Mouse (Mus musculus) C2C12 (cell line): ENCODE measurements at regions not wholly inside any gene's neighbourhood (a gene's known extent, or its start where the extent isn't known, plus 50 kb on each side); places are given as distances from the start of the nearest gene placed in this dataset.

Source experiments
- H3K27me3 ChIP-seq: one replicate; pipeline ENCODE4 v1.6.1; 2011; ENCODE audit not compliant: control insufficient read depth, insufficient read depth, insufficient read length
- H3K36me3 ChIP-seq: one replicate; pipeline ENCODE4 v1.6.1; 2011; ENCODE audit not compliant: control insufficient read depth, insufficient read depth
- H3K4me3 ChIP-seq: one replicate; pipeline ENCODE4 v1.5.1; 2011; ENCODE audit warnings: mild to moderate bottlenecking, control low read depth; ENCODE audit not compliant: poor library complexity, insufficient read depth, severe bottlenecking
- H3K79me2 ChIP-seq: one replicate; pipeline ENCODE4 v1.6.1; 2011; ENCODE audit not compliant: control insufficient read depth, insufficient read depth
- H3K79me3 ChIP-seq: one replicate; pipeline ENCODE4 v1.6.1; 2011; ENCODE audit warnings: low read depth, control low read depth
- H3ac ChIP-seq: one replicate; pipeline ENCODE3; 2011; ENCODE audit warnings: low read depth; ENCODE audit not compliant: control insufficient read depth, insufficient read length
- CEBPB ChIP-seq: IDR thresholded peaks from one replicate; pipeline ENCODE4 v1.6.1; 2011; ENCODE audit warnings: low read depth, mild to moderate bottlenecking, control low read depth, moderate library complexity
- CTCF ChIP-seq: IDR thresholded peaks from one replicate; pipeline ENCODE4 v1.5.1; 2011; ENCODE audit not compliant: control insufficient read depth, insufficient read depth, insufficient read length
- FOSL1 ChIP-seq: IDR thresholded peaks from one replicate; pipeline ENCODE4 v1.8.0; 2011; ENCODE audit warnings: mild to moderate bottlenecking, low read length; ENCODE audit not compliant: poor library complexity, insufficient read depth, severe bottlenecking
- MAX ChIP-seq: IDR thresholded peaks from one replicate; pipeline ENCODE4 v1.6.1; 2011; ENCODE audit warnings: mild to moderate bottlenecking, control low read depth
- MYOD1 ChIP-seq: IDR thresholded peaks from one replicate; pipeline ENCODE4 v1.6.1; 2011; ENCODE audit warnings: low read depth; ENCODE audit not compliant: control insufficient read depth, insufficient read length
- MYOG ChIP-seq: IDR thresholded peaks from one replicate; pipeline ENCODE4 v1.6.1; 2011; ENCODE audit not compliant: control insufficient read depth, insufficient read length; ENCODE audit errors: extremely low read depth
- USF1 ChIP-seq: IDR thresholded peaks from one replicate; pipeline ENCODE4 v1.6.1; 2011; ENCODE audit warnings: low read depth, mild to moderate bottlenecking, control low read depth, moderate library complexity

DNA sequence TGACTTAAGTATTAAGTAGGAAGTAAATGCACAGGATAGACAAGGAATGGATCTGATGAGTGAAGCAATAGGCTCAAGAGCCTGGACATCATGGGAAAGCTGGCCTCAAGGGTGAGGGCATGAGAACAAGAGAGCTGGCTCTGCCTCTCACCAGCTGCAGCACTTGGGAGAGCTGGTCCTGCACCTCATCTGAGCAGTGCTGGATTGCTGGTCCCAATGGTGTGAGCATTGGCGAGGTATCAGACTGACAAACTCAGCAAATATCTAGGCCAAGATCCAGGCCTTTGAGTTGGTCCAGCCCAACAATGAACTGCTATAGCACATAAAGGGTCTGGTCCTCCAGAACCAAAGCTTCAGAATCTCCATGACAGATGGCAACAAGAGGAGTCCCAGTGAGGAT, 298.5 kb upstream of the Ldb2 start:
- TF ChIP-seq MAX (no peak), USF1 (no peak)
- no peak overlapping the region for H3ac ChIP-seq
- no peaks in the 10 kb centered on the region for H3K79me2 ChIP-seq
- no peak overlapping the region for H3K4me3 ChIP-seq
- no peaks in the 10 kb centered on the region for H3K36me3 ChIP-seq
- H3K27me3 ChIP-seq = no peaks in the 10 kb centered on the region
- H3K79me3 ChIP-seq = no peaks in the 10 kb centered on the region

DNA sequence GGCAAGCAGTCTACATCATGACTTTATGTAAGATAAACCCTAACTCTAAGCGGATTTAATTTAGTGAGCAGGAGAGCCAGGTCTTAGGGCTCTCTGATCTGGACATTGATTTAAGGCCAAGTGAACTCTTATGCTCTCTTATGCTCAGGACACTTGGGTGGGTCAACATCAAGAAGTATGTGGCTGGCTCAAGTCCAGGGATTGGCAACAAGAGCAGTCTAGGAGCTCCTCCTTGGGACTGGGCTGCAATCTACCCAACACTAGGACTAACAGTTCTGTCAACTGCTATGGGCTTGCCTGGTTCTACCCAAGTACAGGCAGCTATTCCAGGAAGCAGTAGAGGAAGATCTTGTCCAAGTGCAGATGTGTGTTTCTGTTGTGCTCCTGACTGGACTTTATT, 285.3 kb upstream of the Ldb2 start:
- TF ChIP-seq MAX = no peak
- TF ChIP-seq USF1 = no peak
- no peak for TF ChIP-seq CEBPB
- no peak for TF ChIP-seq CTCF
- no peak for TF ChIP-seq MYOG
- no peak for TF ChIP-seq MYOD1
- TF ChIP-seq FOSL1 = no peak
- Histone ChIP-seq H3ac (no peak overlapping the region), H3K27me3 (no peaks in the 10 kb centered on the region), H3K79me2 (no peaks in the 10 kb centered on the region), H3K79me3 (no peaks in the 10 kb centered on the region), H3K4me3 (no peak overlapping the region), H3K36me3 (no peaks in the 10 kb centered on the region)

GRCm38 (mm10) chr5:45082601-45083000, 283.1 kb upstream of the Ldb2 start:
- Histone ChIP-seq H3K27me3 (no peaks in the 10 kb centered on the region), H3ac (no peak overlapping the region), H3K4me3 (no peak overlapping the region), H3K36me3 (no peaks in the 10 kb centered on the region), H3K79me2 (no peaks in the 10 kb centered on the region), H3K79me3 (no peaks in the 10 kb centered on the region)
- TF ChIP-seq MYOD1 (no peak), FOSL1 (no peak), MAX (no peak), CEBPB (no peak), CTCF (no peak), USF1 (no peak), MYOG (no peak)

DNA sequence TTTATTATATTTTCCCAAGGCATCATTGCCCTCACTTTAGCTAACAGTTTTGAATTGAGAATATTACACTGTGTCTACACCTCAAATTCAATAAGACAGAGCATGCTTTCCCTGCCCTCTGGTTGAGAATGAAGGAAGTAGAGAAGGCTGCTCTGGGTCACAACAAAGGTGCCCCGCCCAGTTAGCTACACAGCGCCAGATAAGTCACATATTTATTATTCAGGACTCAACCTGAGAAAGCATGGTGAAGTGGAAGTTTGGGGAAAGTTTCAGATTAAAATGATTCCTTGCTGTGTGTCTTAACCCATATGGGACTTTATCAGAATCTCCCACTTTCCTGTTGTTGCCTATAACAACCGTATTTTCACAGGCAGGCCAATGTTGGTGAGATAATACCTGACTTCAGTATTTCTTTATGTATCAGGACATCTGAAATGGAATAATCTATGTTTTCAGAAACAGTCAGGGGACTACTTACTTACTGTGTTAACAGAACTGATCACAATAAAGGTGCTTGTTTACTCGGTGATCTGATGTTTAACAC, 276.9 kb upstream of the Ldb2 start:
- Histone ChIP-seq H3K27me3 (no peaks in the 10 kb centered on the region), H3K4me3 (no peak overlapping the region), H3K36me3 (no peaks in the 10 kb centered on the region), H3ac (no peak overlapping the region), H3K79me3 (no peaks in the 10 kb centered on the region), H3K79me2 (no peaks in the 10 kb centered on the region)
- no peak for TF ChIP-seq FOSL1
- no peak for TF ChIP-seq MYOD1
- no peak for TF ChIP-seq MYOG
- TF ChIP-seq MAX = no peak
- no peak for TF ChIP-seq CEBPB
- no peak for TF ChIP-seq USF1

DNA sequence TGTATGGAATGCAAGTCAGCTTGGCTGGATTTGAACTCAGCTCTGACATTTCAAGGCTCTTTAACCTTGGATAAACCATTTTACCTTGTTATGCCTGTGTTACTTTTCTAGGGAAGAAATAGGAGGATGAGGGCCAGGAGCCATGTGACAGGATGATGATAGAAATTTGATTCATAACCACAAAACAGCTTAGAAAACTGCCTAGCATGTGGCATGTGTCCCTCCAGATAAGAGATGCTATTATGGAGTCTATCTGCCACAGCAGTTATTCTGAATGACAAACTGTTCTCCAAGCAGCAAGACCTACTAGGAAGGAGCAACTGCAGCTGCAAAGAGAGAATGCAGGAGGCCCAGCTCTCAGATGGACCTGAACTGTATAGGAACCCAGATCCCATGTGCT, 275.7 kb upstream of the Ldb2 start:
- Histone ChIP-seq H3K36me3 (no peaks in the 10 kb centered on the region), H3ac (no peak overlapping the region), H3K79me2 (no peaks in the 10 kb centered on the region), H3K27me3 (no peaks in the 10 kb centered on the region), H3K4me3 (no peak overlapping the region), H3K79me3 (no peaks in the 10 kb centered on the region)
- TF ChIP-seq MAX (no peak), FOSL1 (no peak), USF1 (peak; percentile 24)

- no peaks in the 10 kb centered on the region for H3K79me3 ChIP-seq
- H3K36me3 ChIP-seq = no peaks in the 10 kb centered on the region
- H3K4me3 ChIP-seq = no peak overlapping the region
- no peak overlapping the region for H3ac ChIP-seq
- H3K79me2 ChIP-seq = no peaks in the 10 kb centered on the region
- no peaks in the 10 kb centered on the region for H3K27me3 ChIP-seq
- TF ChIP-seq MYOG = no peak
- no peak for TF ChIP-seq CEBPB
- TF ChIP-seq MAX = no peak
Observed at GRCm38 (mm10) chr5:45072529-45072928, 273.0 kb upstream of the Ldb2 start.
